Mouse (Mus musculus): Measurements from ENCODE around the gene Mta2.

GRCm38 (mm10) chr19:8940526-8941133, 1.0 kb upstream of the Mta2 start:
- TF ChIP-seq MAZ (IDR thresholded peaks at IDR 0.05; ENCODE audit: low read depth, low read length) (no peak), JUND (IDR thresholded peaks at IDR 0.05; ENCODE audit: low read depth, low read length) (no peak), TBP (IDR thresholded peaks at IDR 0.05; ENCODE audit: low read depth, low read length) (no peak), USF1 (IDR thresholded peaks at IDR 0.05; ENCODE audit: low read depth, low read length) (no peak), CTCF (IDR thresholded peaks at IDR 0.05 in 2 of 3, conservative IDR thresholded peaks at IDR 0.05 in 1 of 3; ENCODE audit: control insufficient read depth in 1 of 3, insufficient read depth in 1 of 3, low read depth in 2 of 3, low read length in 3 of 3, poor library complexity in 1 of 3, severe bottlenecking in 1 of 3) (no peak), E2F4 (IDR thresholded peaks at IDR 0.05; ENCODE audit: borderline replicate concordance, low read depth, low read length) (no peak), EP300 (IDR thresholded peaks at IDR 0.05; ENCODE audit: low read depth in 1 of 2, low read length in 2 of 2) (no peak), GATA1 (IDR thresholded peaks at IDR 0.05; ENCODE audit: low read depth, low read length) (no peak), MAFK (IDR thresholded peaks at IDR 0.05; ENCODE audit: borderline replicate concordance, low read depth, low read length) (no peak), BHLHE40 (IDR thresholded peaks at IDR 0.05; ENCODE audit: borderline replicate concordance, low read depth, low read length) (no peak), ZMIZ1 (IDR thresholded peaks at IDR 0.05; ENCODE audit: low read depth, low read length) (no peak)
